Mouse (Mus musculus) layer of hippocampus, postnatal 14 days (tissue): ENCODE measurements around the gene Catspere2. TPM values are rescaled to one million over a fixed set of nuclear protein-coding genes. Genes with fewer than 3 reads are reported as not detected.

Experiments
- DNase-seq, 2 experiments: peaks; one replicate each; pipeline ENCODE4 v3.0.0; 2021 to 2022; ENCODE audit warnings: low spot score in 2 of 2, mixed read lengths in 1 of 2
- total RNA-seq, 2 experiments: library from RNA; stranded (reverse); gene quantifications; 2 replicates each; pipeline ENCODE4 v1.2.3; 2021

Catspere2 gene
- total RNA-seq, 2 experiments from 2014 or later, result 2.2 to 3.0 TPM

GRCm38 (mm10) chr1:178218305-178218704 is 235.1 kb downstream of the Catspere2 start:
- DNase-seq, result no peak

- no peak for DNase-seq
Measured at GRCm38 (mm10) chr1:178219166-178220077, 236.2 kb downstream of the Catspere2 start.

Other genes with a start within 250 kb of the Catspere2 start
- gene Adss, start 186.9 kb upstream of the Catspere2 start, total RNA-seq, result 10 to 100 TPM; 72.0 to 79.2 TPM
- 10 to 100 TPM; 21.8 to 23.5 TPM for gene Desi2, start 204.0 kb downstream of the Catspere2 start, total RNA-seq